Mouse (Mus musculus): ENCODE data around the gene Ica1l. TPM values are rescaled to one million over a fixed set of nuclear protein-coding genes. Genes with fewer than 3 reads are reported as not detected.
"Not testable (repeated sequence)": the region's sequence is repeated elsewhere in the genome, so short reads cannot be mapped to it uniquely, and the experiment has no call there.

Ica1l gene
- polyA plus RNA-seq (2012; rRNA removed) = 0.03 TPM in 2 replicates

GRCm38 (mm10) chr1:60042796-60043469, at the start of gene Ica1l:
Gene Ica1l, minus strand, starts transcription at chr1:60043184.
- Histone ChIP-seq H3K36me3 (ENCODE audit: control insufficient read depth, insufficient read depth, low read length) (no peaks in the 10 kb centered on the region), H3K27me3 (ENCODE audit: control insufficient read depth, insufficient read depth, low read length) (peaks cover 17% of the 10 kb centered on the region), H3K4me1 (ENCODE audit: control insufficient read depth, insufficient read depth, insufficient read length, low read length) (peaks cover 5% of the 10 kb centered on the region), H3K27ac (ENCODE audit: insufficient read depth, low read depth, low read length) (no peak within 1 kb of the TSS), H3K4me3 (ENCODE audit: low read depth, low read length) (peak within 1 kb of the TSS; percentile 64)
- WGBS = under 1% methylated on average over 90 of the region's 99 CpGs
- TF ChIP-seq POLR2A (IDR thresholded peaks at IDR 0.05; ENCODE audit: low read depth, low read length) = no peak
- no peak for TF ChIP-seq CTCF (IDR thresholded peaks at IDR 0.05; ENCODE audit: extremely low read depth, insufficient read length, insufficient replicate concordance, low read depth, low read length)

- peaks cover 14% of the 10 kb centered on the region for H3K36me3 ChIP-seq (ENCODE audit: control insufficient read depth, insufficient read depth, low read length)
- no peak overlapping the region for H3K4me3 ChIP-seq (ENCODE audit: low read depth, low read length)
- H3K27me3 ChIP-seq (ENCODE audit: control insufficient read depth, insufficient read depth, low read length) = no peaks in the 10 kb centered on the region
- TF ChIP-seq POLR2A (IDR thresholded peaks at IDR 0.05; ENCODE audit: low read depth, low read length) (no peak), CTCF (IDR thresholded peaks at IDR 0.05; ENCODE audit: extremely low read depth, insufficient read length, insufficient replicate concordance, low read depth, low read length) (no peak)
- 90% methylated on average over 6 of the region's 6 CpGs for WGBS
- H3K4me1 ChIP-seq (ENCODE audit: control insufficient read depth, insufficient read depth, insufficient read length, low read length) = no peaks in the 10 kb centered on the region
- no peak overlapping the region for H3K27ac ChIP-seq (ENCODE audit: insufficient read depth, low read depth, low read length)
Measured at GRCm38 (mm10) chr1:60076411-60076810, 33.4 kb upstream of the Ica1l start.

GRCm38 (mm10) chr1:60075590-60075989, 32.6 kb upstream of the Ica1l start:
- no peak for TF ChIP-seq POLR2A (IDR thresholded peaks at IDR 0.05; ENCODE audit: low read depth, low read length)
- H3K4me1 ChIP-seq (ENCODE audit: control insufficient read depth, insufficient read depth, insufficient read length, low read length) = no peaks in the 10 kb centered on the region
- no peaks in the 10 kb centered on the region for H3K27me3 ChIP-seq (ENCODE audit: control insufficient read depth, insufficient read depth, low read length)
- no peak overlapping the region for H3K27ac ChIP-seq (ENCODE audit: insufficient read depth, low read depth, low read length)
- no peak overlapping the region for H3K4me3 ChIP-seq (ENCODE audit: low read depth, low read length)
- 76% methylated on average over 3 of the region's 3 CpGs for WGBS
- H3K36me3 ChIP-seq (ENCODE audit: control insufficient read depth, insufficient read depth, low read length) = peaks cover 12% of the 10 kb centered on the region

GRCm38 (mm10) chr1:60074935-60075334, 32.0 kb upstream of the Ica1l start:
- H3K4me3 ChIP-seq (ENCODE audit: low read depth, low read length) = no peak overlapping the region
- H3K27me3 ChIP-seq (ENCODE audit: control insufficient read depth, insufficient read depth, low read length) = no peaks in the 10 kb centered on the region
- WGBS = 49% methylated on average over 2 of the region's 2 CpGs
- H3K27ac ChIP-seq (ENCODE audit: insufficient read depth, low read depth, low read length) = no peak overlapping the region
- H3K4me1 ChIP-seq (ENCODE audit: control insufficient read depth, insufficient read depth, insufficient read length, low read length) = no peaks in the 10 kb centered on the region
- TF ChIP-seq CTCF (IDR thresholded peaks at IDR 0.05; ENCODE audit: extremely low read depth, insufficient read length, insufficient replicate concordance, low read depth, low read length) (no peak), POLR2A (IDR thresholded peaks at IDR 0.05; ENCODE audit: low read depth, low read length) (no peak)
- peaks cover 9% of the 10 kb centered on the region for H3K36me3 ChIP-seq (ENCODE audit: control insufficient read depth, insufficient read depth, low read length)

GRCm38 (mm10) chr1:60070725-60071124, 27.7 kb upstream of the Ica1l start:
- H3K27me3 ChIP-seq (ENCODE audit: control insufficient read depth, insufficient read depth, low read length); H3K4me3 ChIP-seq (ENCODE audit: low read depth, low read length); H3K4me1 ChIP-seq (ENCODE audit: control insufficient read depth, insufficient read depth, insufficient read length, low read length); H3K27ac ChIP-seq (ENCODE audit: insufficient read depth, low read depth, low read length); H3K36me3 ChIP-seq (ENCODE audit: control insufficient read depth, insufficient read depth, low read length): not testable (repeated sequence)

GRCm38 (mm10) chr1:60056310-60056709, 13.3 kb upstream of the Ica1l start:
- H3K36me3 ChIP-seq (ENCODE audit: control insufficient read depth, insufficient read depth, low read length) = no peaks in the 10 kb centered on the region
- no peaks in the 10 kb centered on the region for H3K4me1 ChIP-seq (ENCODE audit: control insufficient read depth, insufficient read depth, insufficient read length, low read length)
- no peaks in the 10 kb centered on the region for H3K27me3 ChIP-seq (ENCODE audit: control insufficient read depth, insufficient read depth, low read length)
- no peak overlapping the region for H3K4me3 ChIP-seq (ENCODE audit: low read depth, low read length)
- no peak overlapping the region for H3K27ac ChIP-seq (ENCODE audit: insufficient read depth, low read depth, low read length)
- no peak for TF ChIP-seq POLR2A (IDR thresholded peaks at IDR 0.05; ENCODE audit: low read depth, low read length)
- TF ChIP-seq CTCF (IDR thresholded peaks at IDR 0.05; ENCODE audit: extremely low read depth, insufficient read length, insufficient replicate concordance, low read depth, low read length) = no peak
- 87% methylated on average over 3 of the region's 3 CpGs for WGBS

GRCm38 (mm10) chr1:60054659-60055058, 11.7 kb upstream of the Ica1l start:
- 35% methylated on average over 3 of the region's 3 CpGs for WGBS
- H3K4me1 ChIP-seq (ENCODE audit: control insufficient read depth, insufficient read depth, insufficient read length, low read length) = no peaks in the 10 kb centered on the region
- H3K4me3 ChIP-seq (ENCODE audit: low read depth, low read length) = no peak overlapping the region
- no peaks in the 10 kb centered on the region; the same call in 1 of the 2 replicates for H3K27me3 ChIP-seq (ENCODE audit: control insufficient read depth, insufficient read depth, low read length)
- TF ChIP-seq POLR2A (IDR thresholded peaks at IDR 0.05; ENCODE audit: low read depth, low read length) (no peak), CTCF (IDR thresholded peaks at IDR 0.05; ENCODE audit: extremely low read depth, insufficient read length, insufficient replicate concordance, low read depth, low read length) (peak; percentile 20; the same call in 1 of the 2 replicates)
- no peak overlapping the region for H3K27ac ChIP-seq (ENCODE audit: insufficient read depth, low read depth, low read length)
- no peaks in the 10 kb centered on the region for H3K36me3 ChIP-seq (ENCODE audit: control insufficient read depth, insufficient read depth, low read length)

- 89% methylated on average over 5 of the region's 5 CpGs for WGBS
- not testable (repeated sequence) for H3K4me3 ChIP-seq (ENCODE audit: low read depth, low read length); H3K4me1 ChIP-seq (ENCODE audit: control insufficient read depth, insufficient read depth, insufficient read length, low read length); H3K36me3 ChIP-seq (ENCODE audit: control insufficient read depth, insufficient read depth, low read length); H3K27ac ChIP-seq (ENCODE audit: insufficient read depth, low read depth, low read length)
- peaks cover 13% of the 10 kb centered on the region for H3K27me3 ChIP-seq (ENCODE audit: control insufficient read depth, insufficient read depth, low read length)
Measured at GRCm38 (mm10) chr1:60047481-60047880, 4.5 kb upstream of the Ica1l start.
